Mouse (Mus musculus): Measurements from ENCODE around the gene Wnt7a. TPM values are rescaled to one million over a fixed set of nuclear protein-coding genes. Genes with fewer than 3 reads are reported as not detected.

The Wnt7a gene
- polyA plus RNA-seq, 1 experiment from 2014 or later = 0.70 TPM

- no peak overlapping the region for H3K4me3 ChIP-seq
- no peak for DNase-seq (ENCODE audit: low spot score)
- H3K27ac ChIP-seq = no peak overlapping the region
- H3K36me3 ChIP-seq = no peaks in the 10 kb centered on the region
- H3K27me3 ChIP-seq (ENCODE audit: insufficient read depth, poor library complexity, severe bottlenecking) = peaks cover 57% of the 10 kb centered on the region
- no peaks in the 10 kb centered on the region for H3K9me3 ChIP-seq
- H3K4me1 ChIP-seq = 0 out of 2 replicates have a peak, but pooled peaks cover 3% of the 10 kb centered on the region
Measured at GRCm38 (mm10) chr6:91372977-91373376, 38.2 kb downstream of the Wnt7a start.

- 36% methylated on average over 3 of the region's 3 CpGs for WGBS
- no peak for DNase-seq (ENCODE audit: low spot score)
Measured at GRCm38 (mm10) chr6:91372586-91372971, 38.6 kb downstream of the Wnt7a start.

GRCm38 (mm10) chr6:91371912-91372585 is 39.1 kb downstream of the Wnt7a start:
- Histone ChIP-seq H3K27ac (no peak overlapping the region), H3K36me3 (no peaks in the 10 kb centered on the region), H3K27me3 (ENCODE audit: insufficient read depth, poor library complexity, severe bottlenecking) (peaks cover 52% of the 10 kb centered on the region), H3K4me1 (0 out of 2 replicates have a peak, but pooled peaks cover 3% of the 10 kb centered on the region), H3K4me3 (no peak overlapping the region), H3K9me3 (no peaks in the 10 kb centered on the region)
- DNase-seq (ENCODE audit: low spot score) = no peak

More at GRCm38 (mm10) chr6:91372586-91372971, 38.6 kb downstream of the Wnt7a start:
- no peaks in the 10 kb centered on the region for H3K9me3 ChIP-seq
- peaks cover 57% of the 10 kb centered on the region for H3K27me3 ChIP-seq (ENCODE audit: insufficient read depth, poor library complexity, severe bottlenecking)
- no peak overlapping the region for H3K4me3 ChIP-seq
- no peaks in the 10 kb centered on the region for H3K36me3 ChIP-seq
- H3K4me1 ChIP-seq = 0 out of 2 replicates have a peak, but pooled peaks cover 3% of the 10 kb centered on the region
- no peak overlapping the region for H3K27ac ChIP-seq

- no peak overlapping the region for H3K4me3 ChIP-seq
- 0 out of 2 replicates have a peak, but pooled peaks cover 10% of the 10 kb centered on the region for H3K4me1 ChIP-seq
- H3K9me3 ChIP-seq = no peaks in the 10 kb centered on the region
- WGBS = 89% methylated on average over 1 of the region's 1 CpGs
- DNase-seq (ENCODE audit: low spot score) = no peak
- no peaks in the 10 kb centered on the region for H3K36me3 ChIP-seq
- H3K27me3 ChIP-seq (ENCODE audit: insufficient read depth, poor library complexity, severe bottlenecking) = peaks cover 69% of the 10 kb centered on the region
- H3K27ac ChIP-seq = no peak overlapping the region
Measured at GRCm38 (mm10) chr6:91366781-91367180, 44.4 kb downstream of the Wnt7a start.

- WGBS = 77% methylated on average over 14 of the region's 14 CpGs
- H3K27me3 ChIP-seq (ENCODE audit: insufficient read depth, poor library complexity, severe bottlenecking) = peaks cover 75% of the 10 kb centered on the region
- H3K4me1 ChIP-seq = 0 out of 2 replicates have a peak, but pooled peaks cover 10% of the 10 kb centered on the region
- H3K9me3 ChIP-seq = no peaks in the 10 kb centered on the region
- H3K27ac ChIP-seq = no peak overlapping the region
- no peak for DNase-seq (ENCODE audit: low spot score)
- no peak overlapping the region for H3K4me3 ChIP-seq
- H3K36me3 ChIP-seq = no peaks in the 10 kb centered on the region
Measured at GRCm38 (mm10) chr6:91365480-91365879, 45.7 kb downstream of the Wnt7a start.

- Histone ChIP-seq H3K27me3 (ENCODE audit: insufficient read depth, poor library complexity, severe bottlenecking) (peaks cover 80% of the 10 kb centered on the region), H3K9me3 (no peaks in the 10 kb centered on the region), H3K4me3 (no peak overlapping the region), H3K4me1 (0 out of 2 replicates have a peak, but pooled peaks cover 10% of the 10 kb centered on the region), H3K36me3 (no peaks in the 10 kb centered on the region), H3K27ac (no peak overlapping the region)
- 68% methylated on average over 2 of the region's 2 CpGs for WGBS
- DNase-seq (ENCODE audit: low spot score) = no peak
Measured at GRCm38 (mm10) chr6:91362756-91363155, 48.4 kb downstream of the Wnt7a start.

GRCm38 (mm10) chr6:91360998-91361397 is 50.2 kb downstream of the Wnt7a start:
- no peak overlapping the region for H3K27ac ChIP-seq
- peaks cover 87% of the 10 kb centered on the region for H3K27me3 ChIP-seq (ENCODE audit: insufficient read depth, poor library complexity, severe bottlenecking)
- no peak overlapping the region for H3K4me3 ChIP-seq
- WGBS = 77% methylated on average over 6 of the region's 6 CpGs
- 0 out of 2 replicates have a peak, but pooled peaks cover 13% of the 10 kb centered on the region for H3K4me1 ChIP-seq
- no peaks in the 10 kb centered on the region for H3K36me3 ChIP-seq
- H3K9me3 ChIP-seq = no peaks in the 10 kb centered on the region
- no peak for DNase-seq (ENCODE audit: low spot score)

GRCm38 (mm10) chr6:91360371-91360690 is 50.8 kb downstream of the Wnt7a start:
- H3K27me3 ChIP-seq (ENCODE audit: insufficient read depth, poor library complexity, severe bottlenecking) = peaks cover 82% of the 10 kb centered on the region
- WGBS = 82% methylated on average over 4 of the region's 4 CpGs
- H3K4me3 ChIP-seq = no peak overlapping the region

GRCm38 (mm10) chr6:91359672-91360370 is 51.3 kb downstream of the Wnt7a start:
- 78% methylated on average over 7 of the region's 7 CpGs for WGBS
- DNase-seq (ENCODE audit: low spot score) = no peak
- peaks cover 85% of the 10 kb centered on the region for H3K27me3 ChIP-seq (ENCODE audit: insufficient read depth, poor library complexity, severe bottlenecking)
- H3K9me3 ChIP-seq = no peaks in the 10 kb centered on the region
- 0 out of 2 replicates have a peak, but pooled peaks cover 7% of the 10 kb centered on the region for H3K4me1 ChIP-seq
- H3K27ac ChIP-seq = no peak overlapping the region
- no peak overlapping the region for H3K4me3 ChIP-seq
- H3K36me3 ChIP-seq = no peaks in the 10 kb centered on the region

More at GRCm38 (mm10) chr6:91360371-91360690, 50.8 kb downstream of the Wnt7a start:
- no peaks in the 10 kb centered on the region for H3K9me3 ChIP-seq
- H3K36me3 ChIP-seq = no peaks in the 10 kb centered on the region
- H3K4me1 ChIP-seq = 0 out of 2 replicates have a peak, but pooled peaks cover 7% of the 10 kb centered on the region
- no peak for DNase-seq (ENCODE audit: low spot score)
- no peak overlapping the region for H3K27ac ChIP-seq

- DNase-seq (ENCODE audit: low spot score) = no peak
- peaks cover 82% of the 10 kb centered on the region for H3K27me3 ChIP-seq (ENCODE audit: insufficient read depth, poor library complexity, severe bottlenecking)
- H3K9me3 ChIP-seq = no peaks in the 10 kb centered on the region
- no peak overlapping the region for H3K27ac ChIP-seq
- no peak overlapping the region for H3K4me3 ChIP-seq
- 74% methylated on average over 6 of the region's 6 CpGs for WGBS
- H3K4me1 ChIP-seq = 0 out of 2 replicates have a peak, but pooled peaks cover 7% of the 10 kb centered on the region
- no peaks in the 10 kb centered on the region for H3K36me3 ChIP-seq
Measured at GRCm38 (mm10) chr6:91358866-91359656, 52.1 kb downstream of the Wnt7a start.

- Histone ChIP-seq H3K4me3 (no peak overlapping the region), H3K9me3 (no peaks in the 10 kb centered on the region), H3K27me3 (ENCODE audit: insufficient read depth, poor library complexity, severe bottlenecking) (peaks cover 76% of the 10 kb centered on the region), H3K4me1 (0 out of 2 replicates have a peak, but pooled peaks cover 7% of the 10 kb centered on the region), H3K36me3 (no peaks in the 10 kb centered on the region), H3K27ac (no peak overlapping the region)
- DNase-seq (ENCODE audit: low spot score) = no peak
- 62% methylated on average over 2 of the region's 2 CpGs for WGBS
Measured at GRCm38 (mm10) chr6:91358394-91358793, 52.8 kb downstream of the Wnt7a start.

GRCm38 (mm10) chr6:91357238-91357876 is 53.8 kb downstream of the Wnt7a start:
- WGBS = 48% methylated on average over 13 of the region's 13 CpGs
- Histone ChIP-seq H3K9me3 (no peaks in the 10 kb centered on the region), H3K4me1 (0 out of 2 replicates have a peak, but pooled peaks cover 7% of the 10 kb centered on the region), H3K36me3 (no peaks in the 10 kb centered on the region), H3K4me3 (no peak overlapping the region), H3K27ac (no peak overlapping the region), H3K27me3 (ENCODE audit: insufficient read depth, poor library complexity, severe bottlenecking) (peaks cover 66% of the 10 kb centered on the region)
- no peak for DNase-seq (ENCODE audit: low spot score)
